Mouse (Mus musculus): ENCODE measurements at regions not wholly inside any gene's neighbourhood (a gene's known extent, or its start where the extent isn't known, plus 50 kb on each side); places are given as distances from the start of the nearest gene placed in this dataset.

- no peak for DNase-seq
Observed at GRCm38 (mm10) chrX:14960294-14960693, 749.3 kb downstream of the H2al1n start.

DNA sequence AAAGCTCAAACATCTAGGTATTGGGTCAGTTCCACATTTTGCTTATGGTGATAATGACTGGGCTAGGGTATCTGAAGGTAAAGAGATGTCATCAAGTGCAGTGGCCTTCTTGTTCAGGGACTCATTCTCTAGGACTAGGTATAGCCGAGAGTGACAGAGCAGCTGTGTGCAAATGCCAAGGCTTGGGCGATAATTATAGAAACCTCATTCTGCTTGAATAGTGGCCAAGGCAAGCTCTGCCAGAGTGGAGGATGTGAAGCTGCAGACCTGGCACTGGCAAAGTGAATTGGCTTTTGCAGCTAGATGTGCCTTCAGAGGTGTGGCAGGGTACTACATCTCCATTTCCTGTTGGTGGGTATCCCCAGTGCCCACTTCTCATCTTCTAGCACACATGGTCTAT lies 796.1 kb downstream of the H2al1n start:
- DNase-seq: peak; percentile 5

All from adrenal gland, adult 2 months (tissue).